Mouse (Mus musculus) myocyte (in vitro differentiated cells): ENCODE measurements around the gene Ccdc3. TPM values are rescaled to one million over a fixed set of nuclear protein-coding genes. Genes with fewer than 3 reads are reported as not detected.
"Not testable (repeated sequence)": the region's sequence is repeated elsewhere in the genome, so short reads cannot be mapped to it uniquely, and the experiment has no call there.

ENCODE experiments used
- H3K27me3 ChIP-seq: one replicate; pipeline ENCODE4 v1.6.1; 2011; ENCODE audit not compliant: control insufficient read depth, insufficient read depth, insufficient read length
- H3K36me3 ChIP-seq: one replicate; pipeline ENCODE4 v1.6.1; 2011; ENCODE audit not compliant: control insufficient read depth, insufficient read depth
- H3K4me2 ChIP-seq: one replicate; pipeline ENCODE4 v1.6.1; 2011; ENCODE audit warnings: low read depth, control low read depth
- H3K4me3 ChIP-seq: one replicate; pipeline ENCODE4 v1.5.1; 2011; ENCODE audit warnings: mild to moderate bottlenecking, control low read depth, moderate library complexity
- H3K79me2 ChIP-seq: one replicate; pipeline ENCODE4 v1.6.1; 2011; ENCODE audit not compliant: control insufficient read depth, insufficient read depth
- H3ac ChIP-seq: one replicate; pipeline ENCODE4 v1.6.1; 2011; ENCODE audit not compliant: control insufficient read depth, insufficient read length
- CEBPB ChIP-seq: IDR thresholded peaks from 2 replicates; pipeline ENCODE4 v1.6.1; 2011; ENCODE audit warnings: mild to moderate bottlenecking, moderate library complexity; ENCODE audit not compliant: poor library complexity, insufficient read depth, severe bottlenecking
- E2F4 ChIP-seq: IDR thresholded peaks from one replicate; pipeline ENCODE4 v1.6.1; 2011; ENCODE audit warnings: mild to moderate bottlenecking, control low read depth, moderate library complexity; ENCODE audit not compliant: insufficient read depth
- MAX ChIP-seq: IDR thresholded peaks from one replicate; pipeline ENCODE4 v1.6.1; 2011; ENCODE audit warnings: low read depth, mild to moderate bottlenecking, control low read depth
- MYOD1 ChIP-seq, 3 experiments: IDR thresholded peaks; one replicate each; pipeline ENCODE4 v1.6.1; 2011; ENCODE audit warnings: control low read depth in 2 of 3, low read depth in 2 of 3, mild to moderate bottlenecking in 2 of 3, moderate library complexity in 1 of 3; ENCODE audit not compliant: insufficient read length in 2 of 3, control insufficient read depth in 1 of 3
- MYOG ChIP-seq, 3 experiments: IDR thresholded peaks; one replicate each; pipeline ENCODE4 v1.6.1; 2011; ENCODE audit warnings: control low read depth in 2 of 3, low read depth in 2 of 3, mild to moderate bottlenecking in 2 of 3; ENCODE audit not compliant: insufficient read length in 2 of 3, control insufficient read depth in 1 of 3, insufficient read depth in 1 of 3
- POLR2A ChIP-seq: IDR thresholded peaks from one replicate; pipeline ENCODE4 v1.6.1; 2011; ENCODE audit warnings: low read depth, mild to moderate bottlenecking, control low read depth, moderate library complexity; ENCODE audit not compliant: insufficient read length
- POLR2AphosphoS2 ChIP-seq: IDR thresholded peaks from one replicate; pipeline ENCODE4 v1.6.1; 2011; ENCODE audit warnings: low read depth, control low read depth; ENCODE audit not compliant: insufficient read length
- SRF ChIP-seq: IDR thresholded peaks from one replicate; pipeline ENCODE4 v1.6.1; 2011; ENCODE audit warnings: low read depth; ENCODE audit not compliant: control insufficient read depth, insufficient read length
- TCF12 ChIP-seq: IDR thresholded peaks from one replicate; pipeline ENCODE4 v1.6.1; 2011; ENCODE audit warnings: mild to moderate bottlenecking, control low read depth; ENCODE audit not compliant: poor library complexity, insufficient read depth, severe bottlenecking
- TCF3 ChIP-seq: IDR thresholded peaks from one replicate; pipeline ENCODE4 v1.6.1; 2011; ENCODE audit warnings: low read depth, control low read depth; ENCODE audit not compliant: insufficient read length
- USF1 ChIP-seq: IDR thresholded peaks from one replicate; pipeline ENCODE4 v1.6.1; 2011; ENCODE audit warnings: low read depth, mild to moderate bottlenecking, control low read depth, moderate library complexity
- polyA plus RNA-seq: library from polyadenylated mRNA; unstranded; fragments of >200 nt; fragmentation: generic; extraction: Trizol; gene quantifications from one replicate; pipeline ENCODE4 v1.2.1, GENCODE M21; 2012; ENCODE audit warnings: missing spikeins

The Ccdc3 gene
- polyA plus RNA-seq, result 0.64 TPM

DNA sequence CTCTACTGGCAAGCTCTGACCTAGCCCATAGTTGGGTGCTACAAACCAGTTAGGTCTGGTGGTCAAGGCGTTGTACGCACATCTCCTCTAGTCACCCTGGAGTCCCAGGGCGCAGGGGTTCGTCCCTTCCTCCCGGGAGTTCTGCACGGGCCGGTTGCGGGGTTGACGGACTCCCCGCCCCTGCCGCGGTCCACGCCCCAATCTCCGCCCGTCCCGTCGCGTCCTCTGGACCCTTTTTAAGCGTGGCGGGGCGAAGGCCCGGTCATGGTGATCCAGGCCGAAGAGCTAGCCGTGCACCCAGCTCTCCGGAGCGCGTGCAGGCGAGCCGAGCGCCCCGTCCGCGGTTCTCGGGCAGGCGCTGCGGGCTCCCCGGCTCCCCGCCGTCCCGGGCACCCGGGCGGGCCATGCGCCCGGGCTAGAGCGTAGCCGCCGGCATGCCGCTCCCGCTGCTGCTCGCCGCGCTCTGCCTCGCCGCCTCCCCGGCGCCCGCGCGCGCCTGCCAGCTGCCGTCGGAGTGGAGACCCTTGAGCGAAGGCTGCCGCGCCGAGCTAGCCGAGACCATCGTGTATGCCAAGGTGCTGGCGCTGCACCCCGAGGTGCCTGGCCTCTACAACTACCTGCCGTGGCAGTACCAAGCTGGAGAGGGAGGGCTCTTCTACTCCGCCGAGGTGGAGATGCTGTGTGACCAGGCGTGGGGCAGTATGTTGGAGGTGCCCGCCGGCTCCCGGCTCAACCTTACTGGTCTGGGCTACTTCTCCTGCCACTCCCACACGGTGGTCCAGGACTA is at the start of gene Ccdc3:
Gene Ccdc3 (plus strand): TSS at position 277 of the 787 bp plus-strand sequence.
- Histone ChIP-seq H3K79me2 (no peaks in the 10 kb centered on the region), H3K4me3 (no peak within 1 kb of the TSS), H3ac (no peak within 1 kb of the TSS), H3K4me2 (peak within 1 kb of the TSS; percentile 56), H3K36me3 (no peaks in the 10 kb centered on the region), H3K27me3 (peaks cover 13% of the 10 kb centered on the region)
- TF ChIP-seq SRF (no peak), MYOD1 (IDR thresholded peaks at IDR 0.05; ENCODE audit: control insufficient read depth in 1 of 3, insufficient read length in 2 of 3, low read depth in 2 of 3) (peak in 1 of 3 experiments; percentile 21)

DNA sequence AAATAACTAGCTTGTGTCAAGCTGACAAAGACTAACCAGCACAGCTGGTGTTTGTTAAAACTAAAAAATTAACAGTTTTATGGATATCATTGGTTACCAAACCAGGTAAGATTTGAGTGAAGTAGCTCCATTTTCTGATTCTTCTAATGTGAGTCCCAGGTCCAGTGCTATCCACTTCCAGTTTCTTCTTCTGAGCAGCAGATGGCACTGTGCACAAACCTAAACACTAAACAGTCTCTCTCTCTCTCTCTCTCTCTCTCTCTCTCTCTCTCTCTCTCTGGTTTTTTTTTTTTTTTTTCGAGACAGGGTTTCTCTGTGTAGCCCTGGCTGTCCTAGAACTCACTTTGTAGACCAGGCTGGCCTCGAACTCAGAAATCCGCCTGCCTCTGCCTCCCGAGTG is 47.2 kb upstream of the Ccdc3 start:
- H3K27me3 ChIP-seq, H3K36me3 ChIP-seq, H3K4me2 ChIP-seq, H3K79me2 ChIP-seq, H3K4me3 ChIP-seq, H3ac ChIP-seq: not testable (repeated sequence)

GRCm38 (mm10) chr2:5094876-5095275 is 42.7 kb upstream of the Ccdc3 start:
- no peaks in the 10 kb centered on the region for H3K79me2 ChIP-seq
- no peak overlapping the region for H3K4me3 ChIP-seq
- H3K4me2 ChIP-seq, result no peak overlapping the region
- no peaks in the 10 kb centered on the region for H3K27me3 ChIP-seq
- no peak overlapping the region for H3ac ChIP-seq
- TF ChIP-seq POLR2AphosphoS2 (no peak), POLR2A (peak; percentile 32), E2F4 (no peak), CEBPB (peak; percentile 97), SRF (no peak), MYOG (IDR thresholded peaks at IDR 0.05; ENCODE audit: control insufficient read depth in 1 of 3, insufficient read depth in 1 of 3, insufficient read length in 2 of 3, low read depth in 2 of 3) (no peak)
- no peaks in the 10 kb centered on the region for H3K36me3 ChIP-seq

DNA sequence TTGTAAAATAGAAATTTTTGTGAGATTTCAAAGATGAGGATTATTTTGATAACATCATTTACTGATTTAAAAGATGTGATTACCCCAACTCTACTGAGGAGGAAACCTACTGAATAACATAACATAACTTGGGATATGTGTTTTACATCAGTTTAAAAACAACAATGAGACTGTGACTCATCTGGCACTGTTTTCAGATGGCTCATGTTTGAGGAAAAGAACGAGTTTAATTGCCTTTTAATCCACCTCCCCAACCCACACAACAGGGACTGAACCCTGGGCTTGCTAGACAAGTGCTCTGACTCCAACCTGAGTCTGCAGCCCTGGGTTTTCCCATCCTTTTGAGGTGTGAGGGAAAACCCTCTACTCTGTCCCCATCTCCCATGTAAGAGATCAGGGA is 42.3 kb upstream of the Ccdc3 start:
- H3ac ChIP-seq, result no peak overlapping the region
- no peaks in the 10 kb centered on the region for H3K36me3 ChIP-seq
- no peak overlapping the region for H3K4me3 ChIP-seq
- H3K79me2 ChIP-seq, result no peaks in the 10 kb centered on the region
- H3K27me3 ChIP-seq, result no peaks in the 10 kb centered on the region
- TF ChIP-seq E2F4 (no peak), MAX (no peak), POLR2AphosphoS2 (no peak), TCF3 (no peak), USF1 (no peak)
- H3K4me2 ChIP-seq, result peak overlapping the region; percentile 31

- peak in 1 of 3 experiments; percentile 62 for TF ChIP-seq MYOG (IDR thresholded peaks at IDR 0.05; ENCODE audit: control insufficient read depth in 1 of 3, insufficient read depth in 1 of 3, insufficient read length in 2 of 3, low read depth in 2 of 3)
- TF ChIP-seq TCF12, result no peak
- no peak for TF ChIP-seq POLR2A
- peak in 1 of 3 experiments; percentile 22 for TF ChIP-seq MYOD1 (IDR thresholded peaks at IDR 0.05; ENCODE audit: control insufficient read depth in 1 of 3, insufficient read length in 2 of 3, low read depth in 2 of 3)
- Histone ChIP-seq H3K4me2 (no peak overlapping the region), H3K36me3 (no peaks in the 10 kb centered on the region), H3K27me3 (no peaks in the 10 kb centered on the region), H3K79me2 (no peaks in the 10 kb centered on the region), H3K4me3 (no peak overlapping the region), H3ac (no peak overlapping the region)
These were observed 39.7 kb upstream of the Ccdc3 start for GRCm38 (mm10) chr2:5097786-5098445.

DNA sequence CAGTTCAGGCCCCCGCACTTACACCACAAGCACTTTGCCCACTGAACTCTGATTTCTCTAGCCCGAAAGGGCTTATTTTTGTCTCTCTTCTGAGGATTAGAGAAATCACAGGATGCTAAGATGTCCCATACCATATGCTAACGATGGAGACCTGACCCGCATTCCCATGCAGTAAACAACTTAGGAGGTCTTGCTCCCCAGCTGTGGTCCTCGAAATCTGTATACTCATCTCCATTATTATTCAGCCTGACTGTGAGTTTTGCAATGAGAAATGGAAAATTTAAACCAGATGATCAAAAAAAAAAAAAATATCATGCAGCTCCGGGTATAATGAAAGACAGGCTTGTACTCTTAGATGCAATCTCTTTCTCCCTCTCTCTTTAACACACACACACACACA is 38.4 kb upstream of the Ccdc3 start:
- H3K4me2 ChIP-seq, result no peak overlapping the region
- H3K4me3 ChIP-seq, result no peak overlapping the region
- no peak overlapping the region for H3ac ChIP-seq
- TF ChIP-seq SRF (no peak), TCF12 (no peak), CEBPB (no peak), MAX (no peak), MYOD1 (IDR thresholded peaks at IDR 0.05; ENCODE audit: control insufficient read depth in 1 of 3, insufficient read length in 2 of 3, low read depth in 2 of 3) (no peak), POLR2A (no peak), E2F4 (no peak), TCF3 (no peak)
- no peaks in the 10 kb centered on the region for H3K79me2 ChIP-seq
- H3K36me3 ChIP-seq, result no peaks in the 10 kb centered on the region
- no peaks in the 10 kb centered on the region for H3K27me3 ChIP-seq
